Mouse (Mus musculus): ENCODE data around the gene Sox1. TPM values are rescaled to one million over a fixed set of nuclear protein-coding genes. Genes with fewer than 3 reads are reported as not detected.

Sox1 gene
- polyA plus RNA-seq, 1 experiment from 2014 or later, result not detected

- H3K9me3 ChIP-seq (ENCODE audit: control insufficient read depth, low read length), result no peaks in the 10 kb centered on the region
- H3K4me2 ChIP-seq (ENCODE audit: low read length), result no peak overlapping the region
- no peak overlapping the region for H3K27ac ChIP-seq (ENCODE audit: low read depth)
- DNase-seq (ENCODE audit: low spot score) (peak; percentile 52), ATAC-seq (replicated peaks; ENCODE audit: low FRiP score, low TSS enrichment, low read depth) (no peak)
- H3K4me3 ChIP-seq (ENCODE audit: low read depth, low read length), result no peak overlapping the region
- H3K36me3 ChIP-seq (ENCODE audit: control insufficient read depth, insufficient read depth, low read length), result no peaks in the 10 kb centered on the region
- H3K27me3 ChIP-seq (replicated peaks; ENCODE audit: control insufficient read depth, insufficient read depth, low read length), result peaks cover 100% of the 10 kb centered on the region
- 2% methylated on average over 13 of the region's 13 CpGs for WGBS
- H3K4me1 ChIP-seq (replicated peaks; ENCODE audit: control insufficient read depth, insufficient read depth, low read length), result peaks cover 17% of the 10 kb centered on the region
- H3K9ac ChIP-seq (ENCODE audit: low read length), result no peak overlapping the region
These were observed 7.8 kb upstream of the Sox1 start for GRCm38 (mm10) chr8:12387223-12387860.

DNA sequence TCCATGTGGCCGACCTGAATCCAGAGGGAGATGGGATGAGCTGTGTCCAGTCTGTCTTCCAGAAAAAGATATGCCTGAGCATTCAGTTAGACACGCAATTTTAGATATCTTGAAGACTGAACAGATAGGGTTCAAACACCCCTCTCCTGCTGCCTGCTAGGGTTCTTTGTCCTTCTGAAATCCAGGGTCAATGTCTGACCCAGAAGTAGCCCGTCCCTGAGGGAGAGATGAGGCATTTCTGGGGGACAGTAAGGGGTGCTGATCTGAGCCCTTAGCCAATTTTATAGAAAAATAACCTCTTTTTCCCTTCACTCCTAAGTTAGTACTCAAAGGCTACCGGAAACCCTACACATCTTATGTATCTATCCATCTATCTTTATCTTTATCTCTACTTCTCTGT lies 7.2 kb upstream of the Sox1 start:
- H3K27ac ChIP-seq (ENCODE audit: low read depth), result no peak overlapping the region
- DNase-seq (ENCODE audit: low spot score) (no peak), ATAC-seq (replicated peaks; ENCODE audit: low FRiP score, low TSS enrichment, low read depth) (no peak)
- no peak overlapping the region for H3K4me2 ChIP-seq (ENCODE audit: low read length)
- peaks cover 17% of the 10 kb centered on the region for H3K4me1 ChIP-seq (replicated peaks; ENCODE audit: control insufficient read depth, insufficient read depth, low read length)
- peaks cover 100% of the 10 kb centered on the region for H3K27me3 ChIP-seq (replicated peaks; ENCODE audit: control insufficient read depth, insufficient read depth, low read length)
- no peak overlapping the region for H3K9ac ChIP-seq (ENCODE audit: low read length)
- no peaks in the 10 kb centered on the region for H3K36me3 ChIP-seq (ENCODE audit: control insufficient read depth, insufficient read depth, low read length)
- 4% methylated on average over 4 of the region's 4 CpGs for WGBS
- H3K9me3 ChIP-seq (ENCODE audit: control insufficient read depth, low read length), result no peaks in the 10 kb centered on the region
- H3K4me3 ChIP-seq (ENCODE audit: low read depth, low read length), result no peak overlapping the region

DNA sequence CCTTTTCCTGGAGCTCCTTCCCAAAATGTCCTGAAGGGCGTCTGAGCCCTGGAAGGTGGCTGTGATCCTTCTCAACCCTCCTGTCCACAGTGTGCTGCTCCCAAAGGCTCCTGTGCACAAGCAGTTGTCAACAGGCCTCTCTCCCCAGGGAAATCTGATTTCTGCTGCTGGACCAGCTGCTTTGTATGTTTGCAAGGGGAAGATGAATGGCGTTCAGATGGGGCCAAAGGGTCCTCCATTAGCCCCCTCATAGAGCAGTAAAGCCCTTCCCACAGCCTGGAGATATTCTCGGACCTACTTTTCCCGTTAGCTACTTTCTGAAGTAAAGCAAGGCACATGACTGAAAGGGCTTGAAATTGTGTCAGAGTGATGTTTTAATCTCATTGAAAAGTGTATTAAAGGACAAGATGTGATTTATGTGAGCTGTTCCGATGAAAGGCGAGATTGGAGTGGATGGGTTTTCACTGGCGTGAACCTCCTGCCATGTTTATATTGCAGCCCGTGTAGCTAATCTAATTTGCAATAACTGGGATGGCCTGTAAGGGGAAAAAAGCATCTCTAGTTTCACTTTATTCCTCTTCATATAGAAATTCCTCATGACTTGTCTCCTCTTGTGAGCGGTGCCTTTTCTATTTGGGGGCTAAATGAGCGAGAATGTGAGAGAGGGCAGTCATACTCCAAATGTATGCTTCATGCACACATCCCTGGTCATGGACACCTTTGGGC lies 6.5 kb upstream of the Sox1 start:
- Histone ChIP-seq H3K4me2 (ENCODE audit: low read length) (no peak overlapping the region), H3K9me3 (ENCODE audit: control insufficient read depth, low read length) (no peaks in the 10 kb centered on the region), H3K4me1 (replicated peaks; ENCODE audit: control insufficient read depth, insufficient read depth, low read length) (peaks cover 17% of the 10 kb centered on the region), H3K36me3 (ENCODE audit: control insufficient read depth, insufficient read depth, low read length) (no peaks in the 10 kb centered on the region), H3K27me3 (replicated peaks; ENCODE audit: control insufficient read depth, insufficient read depth, low read length) (peaks cover 100% of the 10 kb centered on the region), H3K27ac (ENCODE audit: low read depth) (no peak overlapping the region), H3K4me3 (ENCODE audit: low read depth, low read length) (no peak overlapping the region), H3K9ac (ENCODE audit: low read length) (no peak overlapping the region)
- 6% methylated on average over 10 of the region's 10 CpGs for WGBS
- ATAC-seq (replicated peaks; ENCODE audit: low FRiP score, low TSS enrichment, low read depth) (no peak), DNase-seq (ENCODE audit: low spot score) (no peak)

DNA sequence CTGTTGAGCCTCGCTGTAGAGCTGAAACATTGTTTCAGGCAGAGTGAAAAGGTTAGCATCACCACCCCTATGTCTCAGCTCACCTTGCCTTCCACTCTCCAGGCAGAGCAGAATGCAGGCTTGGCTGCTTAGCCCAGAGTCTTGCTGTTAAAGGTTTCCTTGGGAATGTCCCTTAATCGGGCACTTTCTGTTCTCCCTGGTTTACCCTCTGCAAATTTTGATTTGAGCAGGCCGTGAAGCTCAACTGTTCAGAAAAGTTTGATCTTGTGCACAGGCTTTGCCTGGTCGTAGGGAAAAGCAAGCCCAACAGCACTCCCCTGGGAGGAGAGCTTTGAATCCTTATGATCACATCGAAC lies 6.0 kb upstream of the Sox1 start:
- peaks cover 17% of the 10 kb centered on the region for H3K4me1 ChIP-seq (replicated peaks; ENCODE audit: control insufficient read depth, insufficient read depth, low read length)
- no peaks in the 10 kb centered on the region for H3K9me3 ChIP-seq (ENCODE audit: control insufficient read depth, low read length)
- no peak overlapping the region for H3K4me3 ChIP-seq (ENCODE audit: low read depth, low read length)
- DNase-seq (ENCODE audit: low spot score), result peak; percentile 72
- H3K27me3 ChIP-seq (replicated peaks; ENCODE audit: control insufficient read depth, insufficient read depth, low read length), result peaks cover 100% of the 10 kb centered on the region
- no peak overlapping the region for H3K4me2 ChIP-seq (ENCODE audit: low read length)
- no peak overlapping the region for H3K27ac ChIP-seq (ENCODE audit: low read depth)
- H3K36me3 ChIP-seq (ENCODE audit: control insufficient read depth, insufficient read depth, low read length), result no peaks in the 10 kb centered on the region
- WGBS, result 1% methylated on average over 5 of the region's 5 CpGs
- no peak for ATAC-seq (replicated peaks; ENCODE audit: low FRiP score, low TSS enrichment, low read depth)
- H3K9ac ChIP-seq (ENCODE audit: low read length), result no peak overlapping the region

GRCm38 (mm10) chr8:12389801-12390639 lies 5.1 kb upstream of the Sox1 start:
- no peak overlapping the region for H3K4me2 ChIP-seq (ENCODE audit: low read length)
- ATAC-seq (replicated peaks; ENCODE audit: low FRiP score, low TSS enrichment, low read depth), result no peak
- DNase-seq (ENCODE audit: low spot score), result peak; percentile 75
- WGBS, result 1% methylated on average over 29 of the region's 29 CpGs
- H3K4me1 ChIP-seq (replicated peaks; ENCODE audit: control insufficient read depth, insufficient read depth, low read length), result peaks cover 9% of the 10 kb centered on the region
- H3K4me3 ChIP-seq (ENCODE audit: low read depth, low read length), result no peak overlapping the region
- no peak overlapping the region for H3K27ac ChIP-seq (ENCODE audit: low read depth)
- peaks cover 100% of the 10 kb centered on the region for H3K27me3 ChIP-seq (replicated peaks; ENCODE audit: control insufficient read depth, insufficient read depth, low read length)
- no peaks in the 10 kb centered on the region for H3K36me3 ChIP-seq (ENCODE audit: control insufficient read depth, insufficient read depth, low read length)
- H3K9ac ChIP-seq (ENCODE audit: low read length), result no peak overlapping the region
- no peaks in the 10 kb centered on the region for H3K9me3 ChIP-seq (ENCODE audit: control insufficient read depth, low read length)

DNA sequence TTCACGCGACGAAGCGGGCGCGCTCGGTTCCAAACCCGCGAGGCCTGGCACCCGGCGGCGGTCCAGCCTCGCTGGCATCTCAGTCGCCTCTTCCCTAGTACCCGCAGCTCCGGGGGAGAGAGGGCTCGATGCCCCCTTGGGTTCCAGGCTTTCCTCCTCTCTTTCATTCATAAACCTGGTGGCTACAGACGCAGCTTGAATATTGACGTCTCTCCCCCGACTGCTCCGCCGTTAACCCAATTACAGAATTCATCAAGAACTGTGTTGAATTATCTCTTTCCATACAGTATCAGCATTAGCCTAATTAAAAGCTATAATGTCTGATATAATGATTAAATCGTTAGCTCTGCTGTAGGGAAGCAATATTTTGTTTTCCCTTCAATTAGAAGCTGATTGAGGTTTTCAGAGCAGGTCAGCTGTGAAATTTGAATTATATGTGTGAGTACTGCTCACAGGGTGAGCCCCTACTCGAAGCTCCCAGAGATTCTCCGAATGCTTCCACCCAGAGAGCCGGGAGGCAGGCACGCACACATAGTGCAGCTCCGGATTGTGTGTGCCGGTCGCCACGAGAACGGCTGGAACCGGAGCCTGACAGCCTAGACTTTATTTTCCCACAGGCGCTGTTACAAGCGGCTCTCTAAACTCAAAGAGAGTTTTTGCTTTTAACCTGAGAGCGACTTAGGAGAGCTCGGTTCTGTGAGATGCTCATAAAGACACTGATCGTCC lies 4.3 kb upstream of the Sox1 start:
- Histone ChIP-seq H3K36me3 (ENCODE audit: control insufficient read depth, insufficient read depth, low read length) (no peaks in the 10 kb centered on the region), H3K4me3 (ENCODE audit: low read depth, low read length) (no peak overlapping the region), H3K4me1 (replicated peaks; ENCODE audit: control insufficient read depth, insufficient read depth, low read length) (peaks cover 4% of the 10 kb centered on the region; the same call in 1 of the 2 replicates), H3K27me3 (replicated peaks; ENCODE audit: control insufficient read depth, insufficient read depth, low read length) (peaks cover 100% of the 10 kb centered on the region), H3K9me3 (ENCODE audit: control insufficient read depth, low read length) (no peaks in the 10 kb centered on the region), H3K27ac (ENCODE audit: low read depth) (no peak overlapping the region), H3K9ac (ENCODE audit: low read length) (no peak overlapping the region), H3K4me2 (ENCODE audit: low read length) (no peak overlapping the region)
- WGBS, result 3% methylated on average over 38 of the region's 38 CpGs
- peak; percentile 80 for DNase-seq (ENCODE audit: low spot score)
- no peak for ATAC-seq (replicated peaks; ENCODE audit: low FRiP score, low TSS enrichment, low read depth)

DNA sequence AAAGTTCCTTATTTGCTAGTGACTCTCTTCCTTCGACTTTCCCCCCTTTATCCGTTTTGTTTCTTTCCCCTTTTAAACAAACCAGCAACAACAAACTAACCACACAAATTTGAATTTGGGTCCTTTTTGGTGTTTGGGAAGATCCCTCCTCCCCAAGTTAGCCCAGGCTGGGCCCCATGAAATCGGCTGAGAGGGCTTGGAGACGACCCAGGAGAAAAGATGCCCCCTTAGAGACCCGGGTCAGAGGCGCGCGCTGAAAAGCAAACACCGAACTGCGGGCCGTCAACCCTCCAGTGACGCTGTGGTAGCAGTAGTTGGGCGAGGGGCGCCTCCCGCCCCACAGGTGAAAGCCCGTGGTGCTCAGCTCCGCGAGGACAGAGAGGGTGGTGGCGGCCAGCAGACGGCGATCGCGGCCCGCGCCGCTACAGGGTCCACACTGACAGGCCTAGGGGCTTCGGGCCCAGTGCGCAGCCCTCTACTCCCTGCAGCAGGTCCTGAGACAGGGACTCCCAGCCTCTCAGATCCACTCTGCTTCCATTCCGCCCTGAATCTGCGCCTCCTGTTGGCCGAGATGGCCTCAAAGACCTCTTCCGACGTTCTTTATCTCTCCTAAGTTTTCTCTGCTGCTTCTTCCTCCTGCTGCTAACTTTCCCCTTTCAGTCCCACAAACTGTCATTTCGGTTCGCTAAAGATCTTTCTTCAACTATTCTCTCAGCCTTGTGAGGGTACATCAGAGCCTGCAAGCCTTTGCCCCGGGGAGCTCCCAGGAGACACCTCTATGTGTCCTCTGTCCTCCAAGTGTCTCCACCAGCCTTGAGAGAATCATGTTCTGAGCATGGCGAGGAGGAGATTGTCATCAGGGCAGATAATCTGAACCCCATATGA lies 3.5 kb upstream of the Sox1 start:
- Histone ChIP-seq H3K27ac (ENCODE audit: low read depth) (no peak overlapping the region), H3K9ac (ENCODE audit: low read length) (no peak overlapping the region), H3K4me1 (replicated peaks; ENCODE audit: control insufficient read depth, insufficient read depth, low read length) (0 out of 2 replicates have a peak, but pooled peaks cover 3% of the 10 kb centered on the region), H3K4me3 (ENCODE audit: low read depth, low read length) (no peak overlapping the region), H3K9me3 (ENCODE audit: control insufficient read depth, low read length) (no peaks in the 10 kb centered on the region), H3K4me2 (ENCODE audit: low read length) (no peak overlapping the region), H3K27me3 (replicated peaks; ENCODE audit: control insufficient read depth, insufficient read depth, low read length) (peaks cover 100% of the 10 kb centered on the region), H3K36me3 (ENCODE audit: control insufficient read depth, insufficient read depth, low read length) (no peaks in the 10 kb centered on the region)
- DNase-seq (ENCODE audit: low spot score) (peak; percentile 66), ATAC-seq (replicated peaks; ENCODE audit: low FRiP score, low TSS enrichment, low read depth) (0 out of 2 replicates have a peak, but pooled peaks have one; percentile 42)
- 2% methylated on average over 37 of the region's 37 CpGs for WGBS
